Mouse (Mus musculus): ENCODE data around the gene Zdhhc7. TPM values are rescaled to one million over a fixed set of nuclear protein-coding genes. Genes with fewer than 3 reads are reported as not detected.
A peak's percentile ranks its signal among the peaks of the same experiment; 100 is the strongest.

Zdhhc7 gene
- polyA plus RNA-seq, 1 experiment: 35.5 TPM

- H3K4me3 ChIP-seq (ENCODE audit: insufficient read depth, low read length): no peak overlapping the region
- peaks cover 6% of the 10 kb centered on the region; the same call in 1 of the 2 replicates for H3K4me1 ChIP-seq (ENCODE audit: control insufficient read depth, insufficient read depth, low read length)
These were observed 2.6 kb upstream of the Zdhhc7 start for GRCm38 (mm10) chr8:120103916-120104315.

DNA sequence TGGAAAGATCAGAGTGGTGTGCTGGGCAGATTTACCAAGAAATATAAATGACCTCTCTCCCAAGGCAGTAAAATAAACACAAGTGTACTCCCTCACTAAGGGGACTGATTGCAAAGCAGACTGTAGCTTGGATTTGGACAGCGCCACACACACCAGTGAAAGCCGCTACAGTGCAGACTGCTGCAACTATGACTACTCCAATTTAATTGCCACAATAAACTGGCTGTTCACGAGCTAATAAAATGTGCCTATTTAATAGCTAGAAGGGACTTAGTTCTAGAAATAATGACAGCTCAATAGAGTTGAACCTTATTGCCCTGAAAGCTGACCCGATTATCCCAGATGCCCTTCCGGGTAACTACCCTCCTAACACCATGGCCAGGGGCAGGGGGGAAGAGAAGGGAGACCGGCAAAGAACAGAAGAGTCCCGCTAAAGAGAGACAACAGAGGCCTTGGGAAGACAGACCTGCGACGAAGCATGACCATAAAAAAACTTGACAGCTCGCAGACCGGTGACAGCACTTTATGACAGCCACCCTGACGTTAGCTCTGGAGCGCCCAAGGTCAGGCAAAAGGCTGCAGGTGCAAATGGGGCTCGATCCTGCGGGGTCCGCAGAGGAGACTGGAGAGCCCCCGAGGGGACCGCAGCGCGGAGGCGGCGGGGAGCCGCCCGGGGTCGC lies 754 bp downstream of the Zdhhc7 start:
- peaks cover 6% of the 10 kb centered on the region; the same call in 1 of the 2 replicates for H3K4me1 ChIP-seq (ENCODE audit: control insufficient read depth, insufficient read depth, low read length)
- H3K4me3 ChIP-seq (ENCODE audit: insufficient read depth, low read length): peak overlapping the region; percentile 88
- TF ChIP-seq POLR2A (IDR thresholded peaks at IDR 0.05; ENCODE audit: extremely low read depth, insufficient read depth, low read length) (no peak), CTCF (IDR thresholded peaks at IDR 0.05; ENCODE audit: extremely low read depth, insufficient read depth, low read length) (no peak)
- H3K27ac ChIP-seq (ENCODE audit: insufficient read depth, low read length): peak overlapping the region; percentile 90; the same call in 1 of the 2 replicates

More at GRCm38 (mm10) chr8:120103916-120104315, 2.6 kb upstream of the Zdhhc7 start:
- H3K27ac ChIP-seq (ENCODE audit: insufficient read depth, low read length): peak overlapping the region; percentile 22; the same call in 1 of the 2 replicates
- TF ChIP-seq CTCF (IDR thresholded peaks at IDR 0.05; ENCODE audit: extremely low read depth, insufficient read depth, low read length) (no peak), POLR2A (IDR thresholded peaks at IDR 0.05; ENCODE audit: extremely low read depth, insufficient read depth, low read length) (no peak)

GRCm38 (mm10) chr8:120096486-120096885 lies 4.8 kb downstream of the Zdhhc7 start:
- no peaks in the 10 kb centered on the region for H3K4me1 ChIP-seq (ENCODE audit: control insufficient read depth, insufficient read depth, low read length)
- TF ChIP-seq POLR2A (IDR thresholded peaks at IDR 0.05; ENCODE audit: extremely low read depth, insufficient read depth, low read length): no peak
- TF ChIP-seq CTCF (IDR thresholded peaks at IDR 0.05; ENCODE audit: extremely low read depth, insufficient read depth, low read length): no peak
- H3K27ac ChIP-seq (ENCODE audit: insufficient read depth, low read length): no peak overlapping the region
- no peak overlapping the region for H3K4me3 ChIP-seq (ENCODE audit: insufficient read depth, low read length)

DNA sequence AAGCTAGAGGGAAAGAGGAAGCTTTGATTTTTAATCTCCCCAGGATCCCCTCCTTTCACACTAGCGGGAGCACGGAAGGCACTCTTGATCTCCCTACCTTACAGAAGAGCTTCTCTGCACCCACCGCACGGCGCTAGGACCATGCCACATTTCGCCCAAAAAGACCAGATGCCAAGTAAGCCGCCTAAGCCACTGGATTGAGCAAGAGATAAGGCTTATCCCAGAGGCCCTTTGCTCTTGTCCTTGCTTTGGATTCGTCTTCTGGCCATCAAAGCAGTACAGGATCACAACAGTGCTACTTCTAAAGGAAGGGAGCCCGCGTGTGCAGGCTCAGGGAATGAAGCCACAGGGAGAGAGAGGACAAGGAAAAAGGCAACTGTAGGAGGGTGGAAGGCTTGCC lies 6.5 kb downstream of the Zdhhc7 start:
- Histone ChIP-seq H3K4me3 (ENCODE audit: insufficient read depth, low read length) (no peak overlapping the region), H3K4me1 (ENCODE audit: control insufficient read depth, insufficient read depth, low read length) (no peaks in the 10 kb centered on the region), H3K27ac (ENCODE audit: insufficient read depth, low read length) (no peak overlapping the region)
- TF ChIP-seq POLR2A (IDR thresholded peaks at IDR 0.05; ENCODE audit: extremely low read depth, insufficient read depth, low read length) (no peak), CTCF (IDR thresholded peaks at IDR 0.05; ENCODE audit: extremely low read depth, insufficient read depth, low read length) (no peak)

DNA sequence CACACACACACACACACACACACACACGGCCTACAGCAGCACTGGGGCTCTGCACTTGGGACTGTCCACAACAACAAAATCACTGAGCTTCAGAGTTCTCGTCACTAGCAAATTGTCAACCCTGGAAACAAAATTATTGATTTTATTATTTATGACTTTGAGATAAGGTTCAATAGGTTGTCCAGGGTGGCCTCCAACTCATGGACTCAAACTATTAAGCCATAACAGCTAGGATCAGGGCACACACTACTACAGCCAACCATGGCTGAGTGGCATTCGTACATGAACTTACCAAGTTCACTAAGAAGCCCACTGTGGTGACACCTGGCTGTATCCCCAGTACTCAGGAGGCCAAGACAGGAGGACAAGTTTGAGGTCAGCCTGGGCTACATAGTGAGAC lies 8.2 kb downstream of the Zdhhc7 start:
- no peak overlapping the region for H3K4me3 ChIP-seq (ENCODE audit: insufficient read depth, low read length)
- no peaks in the 10 kb centered on the region for H3K4me1 ChIP-seq (ENCODE audit: control insufficient read depth, insufficient read depth, low read length)
- no peak overlapping the region for H3K27ac ChIP-seq (ENCODE audit: insufficient read depth, low read length)
- no peak for TF ChIP-seq CTCF (IDR thresholded peaks at IDR 0.05; ENCODE audit: extremely low read depth, insufficient read depth, low read length)
- TF ChIP-seq POLR2A (IDR thresholded peaks at IDR 0.05; ENCODE audit: extremely low read depth, insufficient read depth, low read length): no peak

DNA sequence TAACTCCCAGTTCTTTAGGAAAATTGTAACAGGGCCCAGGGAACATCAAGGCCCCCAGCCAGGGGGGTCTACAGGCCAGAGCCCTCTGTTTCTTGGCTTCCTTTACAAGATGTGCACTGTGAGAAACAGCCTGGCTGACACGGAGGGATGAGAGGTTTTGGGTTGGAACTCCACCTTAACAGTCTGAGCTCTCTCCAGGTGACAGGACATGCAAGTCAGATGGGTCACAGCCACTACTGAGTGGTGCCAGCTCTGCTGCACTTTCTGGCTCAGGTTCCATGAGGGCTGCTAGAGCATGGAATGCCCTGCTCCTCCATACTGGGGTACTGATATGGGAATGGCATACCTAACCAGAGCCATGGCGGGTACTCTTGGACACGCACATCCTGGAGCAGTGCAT lies 10.2 kb downstream of the Zdhhc7 start:
- Histone ChIP-seq H3K4me3 (ENCODE audit: insufficient read depth, low read length) (no peak overlapping the region), H3K27ac (ENCODE audit: insufficient read depth, low read length) (no peak overlapping the region), H3K4me1 (ENCODE audit: control insufficient read depth, insufficient read depth, low read length) (no peaks in the 10 kb centered on the region)
- TF ChIP-seq POLR2A (IDR thresholded peaks at IDR 0.05; ENCODE audit: extremely low read depth, insufficient read depth, low read length) (no peak), CTCF (IDR thresholded peaks at IDR 0.05; ENCODE audit: extremely low read depth, insufficient read depth, low read length) (no peak)

- Histone ChIP-seq H3K27ac (ENCODE audit: insufficient read depth, low read length) (no peak overlapping the region), H3K4me1 (ENCODE audit: control insufficient read depth, insufficient read depth, low read length) (no peaks in the 10 kb centered on the region), H3K4me3 (ENCODE audit: insufficient read depth, low read length) (no peak overlapping the region)
- TF ChIP-seq POLR2A (IDR thresholded peaks at IDR 0.05; ENCODE audit: extremely low read depth, insufficient read depth, low read length) (no peak), CTCF (IDR thresholded peaks at IDR 0.05; ENCODE audit: extremely low read depth, insufficient read depth, low read length) (no peak)
These were observed 11.8 kb downstream of the Zdhhc7 start for GRCm38 (mm10) chr8:120089511-120089910.

- TF ChIP-seq POLR2A (IDR thresholded peaks at IDR 0.05; ENCODE audit: extremely low read depth, insufficient read depth, low read length) (no peak), CTCF (IDR thresholded peaks at IDR 0.05; ENCODE audit: extremely low read depth, insufficient read depth, low read length) (no peak)
- H3K4me3 ChIP-seq (ENCODE audit: insufficient read depth, low read length): no peak overlapping the region
- H3K27ac ChIP-seq (ENCODE audit: insufficient read depth, low read length): no peak overlapping the region
- H3K4me1 ChIP-seq (ENCODE audit: control insufficient read depth, insufficient read depth, low read length): no peaks in the 10 kb centered on the region
These were observed 16.5 kb downstream of the Zdhhc7 start for GRCm38 (mm10) chr8:120084783-120085182.

DNA sequence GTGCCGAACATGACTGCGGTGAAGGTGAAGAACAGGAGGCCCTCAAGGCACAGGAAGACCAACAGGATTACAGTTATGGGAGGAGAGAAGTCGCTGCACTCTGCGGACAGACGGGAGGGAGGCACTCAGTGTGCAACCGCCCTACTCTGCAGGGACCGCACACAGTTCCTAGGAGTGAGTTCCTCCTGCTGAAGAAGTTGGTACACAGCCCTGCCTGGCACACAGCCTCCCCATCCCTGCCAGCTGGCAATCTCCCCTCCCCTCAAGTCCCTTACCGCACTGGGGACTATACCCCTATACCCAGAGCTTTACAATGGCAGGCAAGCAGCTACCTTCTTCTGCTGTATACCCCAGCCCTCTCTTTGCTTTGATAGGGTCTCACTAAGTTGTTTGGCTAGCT lies 18.0 kb downstream of the Zdhhc7 start:
- TF ChIP-seq CTCF (IDR thresholded peaks at IDR 0.05; ENCODE audit: extremely low read depth, insufficient read depth, low read length) (no peak), POLR2A (IDR thresholded peaks at IDR 0.05; ENCODE audit: extremely low read depth, insufficient read depth, low read length) (no peak)
- Histone ChIP-seq H3K27ac (ENCODE audit: insufficient read depth, low read length) (no peak overlapping the region), H3K4me3 (ENCODE audit: insufficient read depth, low read length) (no peak overlapping the region), H3K4me1 (ENCODE audit: control insufficient read depth, insufficient read depth, low read length) (no peaks in the 10 kb centered on the region)

DNA sequence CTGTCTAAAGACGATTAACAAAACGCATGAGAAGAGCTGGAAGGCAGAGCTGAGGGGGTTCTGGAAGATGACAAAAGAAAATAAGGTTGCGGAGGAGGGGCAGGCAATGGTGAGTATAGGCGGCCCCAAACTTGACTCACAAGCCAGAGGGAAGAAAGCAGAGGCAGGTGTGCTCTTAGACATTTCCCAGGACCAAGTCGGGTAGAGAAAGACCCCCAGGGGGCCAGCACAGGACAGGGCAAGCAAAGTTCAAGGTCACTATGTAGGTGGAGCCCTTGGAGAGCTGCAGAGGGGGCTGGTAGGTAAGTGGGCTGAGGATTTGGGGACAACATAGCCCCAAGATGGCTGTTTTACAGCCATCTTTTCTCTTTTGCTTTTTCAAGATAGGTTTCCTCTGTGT lies 21.9 kb downstream of the Zdhhc7 start:
- Histone ChIP-seq H3K27ac (ENCODE audit: insufficient read depth, low read length) (no peak overlapping the region), H3K4me3 (ENCODE audit: insufficient read depth, low read length) (no peak overlapping the region), H3K4me1 (ENCODE audit: control insufficient read depth, insufficient read depth, low read length) (no peaks in the 10 kb centered on the region)
- TF ChIP-seq POLR2A (IDR thresholded peaks at IDR 0.05; ENCODE audit: extremely low read depth, insufficient read depth, low read length) (no peak), CTCF (IDR thresholded peaks at IDR 0.05; ENCODE audit: extremely low read depth, insufficient read depth, low read length) (no peak)
